Mouse (Mus musculus) midbrain, postnatal 0 days (tissue): ENCODE results near the gene Phldb2. TPM values are rescaled to one million over a fixed set of nuclear protein-coding genes. Genes with fewer than 3 reads are reported as not detected.

Experiments used
- ATAC-seq: fragments of 200-750 bp; cut with Nextera tagmentation; 2 replicates; pipeline ENCODE4 v1.8.0; 2017; ENCODE audit warnings: moderate number of reproducible peaks, mild to moderate bottlenecking, moderate TSS enrichment, moderate library complexity; ENCODE audit not compliant: low FRiP score
- DNase-seq: peaks from one replicate; pipeline ENCODE4 v3.0.0-alpha.2; 2015; ENCODE audit warnings: low spot score
- H3K27ac ChIP-seq: fragments of 300-500 bp; sonication (generic); 2 replicates; pipeline ENCODE4 v1.5.1; 2014; ENCODE audit warnings: low read depth, mild to moderate bottlenecking, low read length, mixed read lengths
- H3K27me3 ChIP-seq: fragments of 300-500 bp; sonication (generic); 2 replicates; pipeline ENCODE4 v1.6.1; 2014; ENCODE audit warnings: low read length, control low read depth, mixed read lengths; ENCODE audit not compliant: insufficient read depth
- H3K36me3 ChIP-seq: fragments of 300-500 bp; sonication (generic); 2 replicates; pipeline ENCODE4 v1.6.1; 2014; ENCODE audit warnings: low read length, control low read depth, mixed read lengths; ENCODE audit not compliant: insufficient read depth
- H3K4me1 ChIP-seq: fragments of 300-500 bp; sonication (generic); 2 replicates; pipeline ENCODE4 v1.6.1; 2014; ENCODE audit warnings: mild to moderate bottlenecking, control low read depth, antibody characterized with exemption, low read length, mixed read lengths; ENCODE audit not compliant: insufficient read depth
- H3K4me2 ChIP-seq: fragments of 300-500 bp; sonication (generic); 2 replicates; pipeline ENCODE4 v1.6.1; 2014; ENCODE audit warnings: low read depth, mild to moderate bottlenecking, low read length, mixed read lengths; ENCODE audit not compliant: poor library complexity, severe bottlenecking
- H3K4me3 ChIP-seq: fragments of 300-500 bp; sonication (generic); 2 replicates; pipeline ENCODE4 v1.5.1; 2014; ENCODE audit warnings: low read depth, mild to moderate bottlenecking, low read length, moderate library complexity
- H3K9ac ChIP-seq: fragments of 300-500 bp; sonication (generic); replicated peaks from 2 replicates; pipeline ENCODE4 v1.6.1; 2014; ENCODE audit warnings: mild to moderate bottlenecking, low read length, moderate library complexity, mixed read lengths; ENCODE audit not compliant: poor library complexity, severe bottlenecking
- H3K9me3 ChIP-seq: fragments of 300-500 bp; sonication (generic); 2 replicates; pipeline ENCODE4 v1.6.1; 2016; ENCODE audit warnings: low read length, control low read depth
- CTCF ChIP-seq: IDR thresholded peaks from 2 replicates; pipeline ENCODE4 v1.5.1; 2016; ENCODE audit warnings: antibody characterized with exemption, mild to moderate bottlenecking
- WGBS: fragments of 180-500 bp; shearing (Covaris S2); extraction: QIAGEN DNeasy Blood & Tissue Kit; methylation state at CpG from one replicate; pipeline ENCODE4 v1.1.7; 2014; 5-methylcytosine and 5-hydroxymethylcytosine counted together
- polyA plus RNA-seq: library from polyadenylated mRNA; unstranded; fragments of >200 nt; fragmentation: Nextera tagmentation; extraction: Ambion mirVana; gene quantifications from 2 replicates; pipeline ENCODE4 v1.2.1, GENCODE M21; 2015
- total RNA-seq: library from RNA; depleted of rRNA; stranded (reverse); fragments of >200 nt; gene quantifications from 2 replicates; pipeline ENCODE4 v1.2.3, GENCODE M21; 2014

Phldb2 gene
- total and polyA plus RNA-seq, 2 experiments from 2014 or later = 4.2 to 4.5 TPM

- Histone ChIP-seq H3K4me3 (no peak overlapping the region), H3K9me3 (no peaks in the 10 kb centered on the region), H3K36me3 (no peaks in the 10 kb centered on the region), H3K27me3 (no peaks in the 10 kb centered on the region), H3K4me1 (no peaks in the 10 kb centered on the region), H3K9ac (no peak overlapping the region), H3K27ac (no peak overlapping the region), H3K4me2 (no peak overlapping the region)
- no peak for DNase-seq
- no peak for TF ChIP-seq CTCF
- ATAC-seq = no peak
- 79% methylated on average over 4 of the region's 4 CpGs for WGBS
Measured at GRCm38 (mm10) chr16:45873397-45873796, 80.0 kb downstream of the Phldb2 start.

GRCm38 (mm10) chr16:45871286-45871976 lies 82.0 kb downstream of the Phldb2 start:
- 82% methylated on average over 10 of the region's 10 CpGs for WGBS
- no peaks in the 10 kb centered on the region for H3K36me3 ChIP-seq
- TF ChIP-seq CTCF = no peak

GRCm38 (mm10) chr16:45870651-45871050 lies 82.7 kb downstream of the Phldb2 start:
- no peak overlapping the region for H3K27ac ChIP-seq
- no peaks in the 10 kb centered on the region for H3K4me1 ChIP-seq
- H3K27me3 ChIP-seq = no peaks in the 10 kb centered on the region
- ATAC-seq = no peak
- H3K4me3 ChIP-seq = no peak overlapping the region
- no peak for TF ChIP-seq CTCF
- no peak overlapping the region for H3K9ac ChIP-seq
- no peaks in the 10 kb centered on the region for H3K36me3 ChIP-seq
- H3K9me3 ChIP-seq = no peaks in the 10 kb centered on the region
- no peak for DNase-seq
- WGBS = 47% methylated on average over 2 of the region's 2 CpGs
- H3K4me2 ChIP-seq = no peak overlapping the region

More at GRCm38 (mm10) chr16:45871286-45871976, 82.0 kb downstream of the Phldb2 start:
- Histone ChIP-seq H3K27ac (no peak overlapping the region), H3K4me3 (no peak overlapping the region), H3K9ac (no peak overlapping the region), H3K27me3 (no peaks in the 10 kb centered on the region), H3K4me1 (no peaks in the 10 kb centered on the region), H3K9me3 (no peaks in the 10 kb centered on the region), H3K4me2 (no peak overlapping the region)
- no peak for DNase-seq
- no peak for ATAC-seq

GRCm38 (mm10) chr16:45869044-45869443 lies 84.4 kb downstream of the Phldb2 start:
- H3K27ac ChIP-seq = no peak overlapping the region
- no peaks in the 10 kb centered on the region for H3K27me3 ChIP-seq
- H3K36me3 ChIP-seq = no peaks in the 10 kb centered on the region
- H3K4me2 ChIP-seq = no peak overlapping the region
- no peaks in the 10 kb centered on the region for H3K9me3 ChIP-seq
- no peak for TF ChIP-seq CTCF
- ATAC-seq (no peak), DNase-seq (no peak)
- no peak overlapping the region for H3K4me3 ChIP-seq
- H3K4me1 ChIP-seq = no peaks in the 10 kb centered on the region
- 83% methylated on average over 3 of the region's 3 CpGs for WGBS
- no peak overlapping the region for H3K9ac ChIP-seq

- DNase-seq = no peak
- 61% methylated on average over 5 of the region's 5 CpGs for WGBS
- ATAC-seq = no peak
- Histone ChIP-seq H3K27me3 (no peaks in the 10 kb centered on the region), H3K4me1 (no peaks in the 10 kb centered on the region), H3K9ac (no peak overlapping the region), H3K4me2 (no peak overlapping the region), H3K27ac (no peak overlapping the region), H3K9me3 (no peaks in the 10 kb centered on the region), H3K4me3 (no peak overlapping the region), H3K36me3 (no peaks in the 10 kb centered on the region)
- TF ChIP-seq CTCF = no peak
Measured at GRCm38 (mm10) chr16:45857277-45857863, 96.0 kb downstream of the Phldb2 start.

- DNase-seq = no peak
- Histone ChIP-seq H3K36me3 (no peaks in the 10 kb centered on the region), H3K4me2 (no peak overlapping the region), H3K4me3 (no peak overlapping the region), H3K27me3 (no peaks in the 10 kb centered on the region), H3K4me1 (no peaks in the 10 kb centered on the region), H3K27ac (no peak overlapping the region), H3K9me3 (no peaks in the 10 kb centered on the region), H3K9ac (no peak overlapping the region)
- 87% methylated on average over 10 of the region's 10 CpGs for WGBS
- ATAC-seq = no peak
- TF ChIP-seq CTCF = no peak
Measured at GRCm38 (mm10) chr16:45854499-45854898, 98.9 kb downstream of the Phldb2 start.
